Mouse (Mus musculus): Measurements from ENCODE around the gene Fggy.

DNA sequence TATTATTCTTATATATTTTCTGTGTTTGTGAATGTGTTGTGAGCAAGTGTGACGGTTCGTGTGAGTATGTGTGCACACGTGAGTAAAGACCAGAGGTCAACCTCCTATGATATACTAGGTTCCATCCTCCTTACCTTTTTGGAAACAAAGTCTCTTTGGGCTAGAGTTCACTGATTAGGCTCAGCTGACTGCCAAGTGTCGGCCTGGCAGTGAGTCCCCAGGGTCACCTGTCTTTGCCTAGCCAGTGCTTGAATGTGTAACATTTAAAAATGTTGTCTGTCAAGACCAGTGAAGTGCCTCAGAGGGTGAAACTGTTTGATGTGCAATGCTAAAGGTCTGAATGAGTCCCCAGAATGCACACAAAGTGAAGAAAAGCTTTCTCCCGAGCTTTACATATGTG, 130.0 kb downstream of the Fggy start:
- TF ChIP-seq POLR2A (IDR thresholded peaks at IDR 0.05; ENCODE audit: insufficient read depth, low read length) (no peak), CTCF (IDR thresholded peaks at IDR 0.05; ENCODE audit: low read depth, low read length) (no peak), EP300 (IDR thresholded peaks at IDR 0.05; ENCODE audit: insufficient read depth, low read depth, low read length) (no peak)

All from ES-Bruce4 (cell line).